20 mouse cellular contexts compared by ENCODE assay signal in the genomic region with DNA sequence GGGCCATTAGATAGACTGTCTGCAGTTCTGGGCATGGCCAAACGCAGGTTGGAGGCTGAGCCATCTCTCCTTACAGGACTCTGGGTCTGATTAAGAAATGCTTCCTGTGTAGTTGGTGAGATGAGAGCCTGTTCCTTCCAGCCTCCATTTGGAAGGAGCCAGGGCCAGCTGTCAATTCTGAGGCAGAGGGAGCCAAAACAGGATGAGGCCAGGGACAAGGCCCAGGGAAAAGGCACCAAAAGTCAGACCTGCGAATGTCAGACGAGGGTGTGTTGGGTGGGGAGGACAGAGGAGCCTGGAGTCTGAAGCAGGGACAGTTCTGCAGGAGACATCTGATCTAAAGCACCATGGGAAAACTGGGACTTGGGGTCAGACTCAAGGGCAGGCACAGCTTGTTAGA.
DNase-seq lines count a peak whose midpoint lies in the region; TF ChIP-seq lines count a peak whose summit lies in the region.
"Had no signal": no experiment of that assay in that cellular context is flagged by ENCODE, and none has a peak within 500 bp of the region (broad histone marks: within the 10 kb centered on the region; RNA-seq: fewer than 3 reads in every experiment).

No protein-coding gene starts in this region.

- no peaks in the 10 kb centered on the region for H3K36me3 ChIP-seq in thymus, adult 2 months (ENCODE audit: control insufficient read depth, insufficient read depth, low read length)
- H3K36me3 ChIP-seq: embryonic facial prominence, embryonic 15.5 days; forebrain, embryonic 12.5 days; limb, embryonic 12.5 days; liver, embryonic 13.5 days; midbrain, embryonic 15.5 days had no signal

- no peak for TF ChIP-seq POLR2A in thymus, adult 2 months (IDR thresholded peaks at IDR 0.05; ENCODE audit: control insufficient read depth, extremely low read depth, insufficient read depth, low read length, poor library complexity)

- H3K27me3 ChIP-seq in thymus, adult 2 months (ENCODE audit: control insufficient read depth, insufficient read depth, low read length): no peaks in the 10 kb centered on the region
- H3K27me3 ChIP-seq: embryonic facial prominence, embryonic 15.5 days; forebrain, embryonic 12.5 days; limb, embryonic 12.5 days; liver, embryonic 13.5 days; midbrain, embryonic 15.5 days; Patski had no signal

- no peak overlapping the region for H3K4me3 ChIP-seq in thymus, adult 2 months (ENCODE audit: control insufficient read depth, insufficient read depth, low read length)
- H3K4me3 ChIP-seq: embryonic facial prominence, embryonic 15.5 days; forebrain, embryonic 12.5 days; limb, embryonic 12.5 days; liver, embryonic 13.5 days; midbrain, embryonic 15.5 days had no signal

- H3K4me1 ChIP-seq in thymus, adult 2 months (replicated peaks; ENCODE audit: control insufficient read depth, insufficient read depth, low read length): no peaks in the 10 kb centered on the region
- H3K4me1 ChIP-seq: liver, embryonic 13.5 days had no signal

- WGBS in thymus, adult 2 months: 60% methylated on average over 3 of the region's 3 CpGs

- no peak overlapping the region for H3K27ac ChIP-seq in thymus, adult 2 months (ENCODE audit: control insufficient read depth, insufficient read depth, low read length)
- H3K27ac ChIP-seq: embryonic facial prominence, embryonic 15.5 days; forebrain, embryonic 12.5 days; hindbrain, postnatal 0 days; limb, embryonic 12.5 days; liver, embryonic 13.5 days; midbrain, embryonic 15.5 days had no signal

- TF ChIP-seq CTCF in thymus, adult 2 months (IDR thresholded peaks at IDR 0.05; ENCODE audit: borderline replicate concordance, control insufficient read depth, extremely low read depth, insufficient read depth, low read length, poor library complexity): no peak

- peak; percentile 59 to 63 for DNase-seq in cerebellum, postnatal 10 days
- DNase-seq in cerebellum, adult 9-10 months: no peak
- peak; percentile 13 for DNase-seq in heart, adult 8-10 months (ENCODE audit: low spot score)
- DNase-seq in heart, postnatal 4 days: no peak
- DNase-seq in heart, adult 9 months (ENCODE audit: low spot score in 2 of 2): peak; percentile 25 to 27
- DNase-seq in lung, postnatal 10 days: peak; percentile 26
- DNase-seq in thymus, adult 2 months: no peak
- DNase-seq in spleen, adult 12 weeks (ENCODE audit: low spot score): no peak
- DNase-seq: B cell, adult 2 months; kidney, adult 8-10 months; kidney, postnatal 36 days; layer of hippocampus, adult 9-11 months; liver, embryonic 13.5 days; right cerebral cortex, adult 18-20 months had no signal

Comparison
In these comparisons a context has a peak if more than half of its experiments do, and no peak if none do; other contexts are left out.
1. DNase-seq: peak in cerebellum, postnatal 10 days (2 of 2), heart, adult 8-10 months (single experiment), heart, adult 9 months (2 of 2) and lung, postnatal 10 days (single experiment); none in cerebellum, adult 9-10 months (single experiment), heart, postnatal 4 days (single experiment), thymus, adult 2 months (single experiment) and spleen, adult 12 weeks (single experiment).